Mouse (Mus musculus) urinary bladder, postnatal 10 days (tissue): Measurements from ENCODE around the gene Tns4.

Source experiments
- DNase-seq: peaks from one replicate; pipeline ENCODE4 v3.0.0; 2022; ENCODE audit warnings: low spot score

Gene Tns4

GRCm38 (mm10) chr11:99118420-99118819, 29.3 kb upstream of the Tns4 start:
- DNase-seq, result no peak

GRCm38 (mm10) chr11:99117907-99118306, 28.8 kb upstream of the Tns4 start:
- no peak for DNase-seq

- DNase-seq, result no peak
Observed at GRCm38 (mm10) chr11:99115940-99116339, 26.8 kb upstream of the Tns4 start.

- DNase-seq, result no peak
Observed at GRCm38 (mm10) chr11:99113111-99113510, 24.0 kb upstream of the Tns4 start.

GRCm38 (mm10) chr11:99112700-99113099, 23.6 kb upstream of the Tns4 start:
- no peak for DNase-seq

- no peak for DNase-seq
Observed at GRCm38 (mm10) chr11:99111631-99112030, 22.5 kb upstream of the Tns4 start.

- no peak for DNase-seq
Observed at GRCm38 (mm10) chr11:99111155-99111554, 22.0 kb upstream of the Tns4 start.

- DNase-seq, result no peak
Observed at GRCm38 (mm10) chr11:99110370-99111110, 21.4 kb upstream of the Tns4 start.

- DNase-seq, result no peak
Observed at GRCm38 (mm10) chr11:99108296-99108695, 19.2 kb upstream of the Tns4 start.

GRCm38 (mm10) chr11:99105981-99106726, 17.0 kb upstream of the Tns4 start:
- DNase-seq, result no peak

GRCm38 (mm10) chr11:99104609-99105410, 15.7 kb upstream of the Tns4 start:
- DNase-seq, result no peak

GRCm38 (mm10) chr11:99102575-99103270, 13.6 kb upstream of the Tns4 start:
- no peak for DNase-seq

- DNase-seq, result no peak
Observed at GRCm38 (mm10) chr11:99101693-99102092, 12.6 kb upstream of the Tns4 start.

GRCm38 (mm10) chr11:99100215-99100614, 11.1 kb upstream of the Tns4 start:
- DNase-seq, result no peak

GRCm38 (mm10) chr11:99099516-99099915, 10.4 kb upstream of the Tns4 start:
- no peak for DNase-seq

GRCm38 (mm10) chr11:99098924-99099323, 9.8 kb upstream of the Tns4 start:
- no peak for DNase-seq

GRCm38 (mm10) chr11:99096996-99097774, 8.1 kb upstream of the Tns4 start:
- no peak for DNase-seq

- DNase-seq, result no peak
Observed at GRCm38 (mm10) chr11:99096417-99096816, 7.3 kb upstream of the Tns4 start.

- no peak for DNase-seq
Observed at GRCm38 (mm10) chr11:99095759-99096158, 6.7 kb upstream of the Tns4 start.

- DNase-seq, result no peak
Observed at GRCm38 (mm10) chr11:99094911-99095676, 6.0 kb upstream of the Tns4 start.
